Mouse (Mus musculus): ENCODE data around the gene Cyp2d26. TPM values are rescaled to one million over a fixed set of nuclear protein-coding genes. Genes with fewer than 3 reads are reported as not detected.
A peak's percentile ranks its signal among the peaks of the same experiment; 100 is the strongest.
"Not testable (repeated sequence)": the region's sequence is repeated elsewhere in the genome, so short reads cannot be mapped to it uniquely, and the experiment has no call there.

Cyp2d26 gene
- total RNA-seq (2021), result 6.0 and 107 TPM in 2 replicates
- long read RNA-seq, experiment 1, partial matches to known transcripts, result 0 of 3 reads
- long read RNA-seq, experiment 1, other reads (novel, unspliced or antisense), result 0 of 3 reads
- long read RNA-seq, experiment 2, transcript Cyp2d26-201 (9 exons, 1,700 nt), result major isoform, 49 of 77 reads
- long read RNA-seq, experiment 2, partial matches to known transcripts, result 24 of 77 reads
- long read RNA-seq, experiment 2, other reads (novel, unspliced or antisense), result 3 of 77 reads

GRCm38 (mm10) chr15:82794277-82794676 is at the start of gene Cyp2d26:
Cyp2d26 (minus strand) TSS chr15:82794294.
- DNase-seq, result no peak

- DNase-seq, result no peak
These were observed 45.1 kb upstream of the Cyp2d26 start for GRCm38 (mm10) chr15:82839146-82839545.

- DNase-seq, result no peak
These were observed 35.8 kb upstream of the Cyp2d26 start for GRCm38 (mm10) chr15:82829917-82830316.

GRCm38 (mm10) chr15:82825866-82826265 is 31.8 kb upstream of the Cyp2d26 start:
- no peak for DNase-seq

GRCm38 (mm10) chr15:82822347-82822746 is 28.3 kb upstream of the Cyp2d26 start:
- DNase-seq, result no peak

- DNase-seq, result no peak
These were observed 27.6 kb upstream of the Cyp2d26 start for GRCm38 (mm10) chr15:82821657-82822056.

- DNase-seq, result no peak
These were observed 21.2 kb upstream of the Cyp2d26 start for GRCm38 (mm10) chr15:82815296-82815695.

GRCm38 (mm10) chr15:82814806-82815205 is 20.7 kb upstream of the Cyp2d26 start:
- peak; percentile 74 for DNase-seq

- DNase-seq, result no peak
These were observed 20.2 kb upstream of the Cyp2d26 start for GRCm38 (mm10) chr15:82814321-82814720.

GRCm38 (mm10) chr15:82810556-82810955 is 16.5 kb upstream of the Cyp2d26 start:
- no peak for DNase-seq

- peak; percentile 18 for DNase-seq
These were observed 15.4 kb upstream of the Cyp2d26 start for GRCm38 (mm10) chr15:82809511-82809910.

GRCm38 (mm10) chr15:82806969-82807763 is 13.1 kb upstream of the Cyp2d26 start:
- no peak for DNase-seq

- peak; percentile 89 for DNase-seq
These were observed 10.9 kb upstream of the Cyp2d26 start for GRCm38 (mm10) chr15:82804708-82805639.

GRCm38 (mm10) chr15:82795936-82796440 is 1.9 kb upstream of the Cyp2d26 start:
- no peak for DNase-seq

GRCm38 (mm10) chr15:82793868-82794267 is 226 bp downstream of the Cyp2d26 start:
- no peak for DNase-seq

GRCm38 (mm10) chr15:82793454-82793853 is 640 bp downstream of the Cyp2d26 start:
- DNase-seq, result no peak

GRCm38 (mm10) chr15:82792566-82792965 is 1.5 kb downstream of the Cyp2d26 start:
- DNase-seq, result no peak

- no peak for DNase-seq
These were observed 9.5 kb downstream of the Cyp2d26 start for GRCm38 (mm10) chr15:82784581-82784980.

GRCm38 (mm10) chr15:82783800-82784199 is 10.3 kb downstream of the Cyp2d26 start:
- DNase-seq, result no peak

GRCm38 (mm10) chr15:82777856-82778255 is 16.2 kb downstream of the Cyp2d26 start:
- DNase-seq, result not testable (repeated sequence)

- no peak for DNase-seq
These were observed 28.2 kb downstream of the Cyp2d26 start for GRCm38 (mm10) chr15:82765943-82766342.

GRCm38 (mm10) chr15:82764881-82765280 is 29.2 kb downstream of the Cyp2d26 start:
- no peak for DNase-seq

All from adrenal gland, postnatal 14 days (tissue).